Mouse (Mus musculus): Measurements from ENCODE around the gene Kctd15.

- TF ChIP-seq GATA1 (IDR thresholded peaks at IDR 0.05; ENCODE audit: low read length), result no peak
- no peak for TF ChIP-seq TAL1 (IDR thresholded peaks at IDR 0.05; ENCODE audit: low read length)
Observed at GRCm38 (mm10) chr7:34703437-34703836, 46.9 kb upstream of the Kctd15 start.
